Mouse (Mus musculus) ZHBTc4 (cell line): Measurements from ENCODE around the gene Vsir.

ENCODE experiments used
- DNase-seq: peaks from one replicate; pipeline ENCODE4 v3.0.0-alpha.2; 2011; ENCODE audit warnings: low read depth, low spot score

The Vsir gene

GRCm38 (mm10) chr10:60353241-60354002 is 6.8 kb downstream of the Vsir start:
- no peak for DNase-seq

GRCm38 (mm10) chr10:60354003-60354325 is 7.3 kb downstream of the Vsir start:
- DNase-seq, result no peak

GRCm38 (mm10) chr10:60354881-60355677 is 8.4 kb downstream of the Vsir start:
- DNase-seq, result no peak

GRCm38 (mm10) chr10:60357441-60357840 is 10.8 kb downstream of the Vsir start:
- DNase-seq, result no peak

GRCm38 (mm10) chr10:60357901-60358300 is 11.2 kb downstream of the Vsir start:
- no peak for DNase-seq

GRCm38 (mm10) chr10:60358776-60359175 is 12.1 kb downstream of the Vsir start:
- no peak for DNase-seq

- no peak for DNase-seq
These were observed 15.1 kb downstream of the Vsir start for GRCm38 (mm10) chr10:60361615-60362309.

- no peak for DNase-seq
These were observed 15.6 kb downstream of the Vsir start for GRCm38 (mm10) chr10:60362310-60362628.

- DNase-seq, result no peak
These were observed 16.8 kb downstream of the Vsir start for GRCm38 (mm10) chr10:60363426-60363825.

GRCm38 (mm10) chr10:60367145-60367544 is 20.5 kb downstream of the Vsir start:
- no peak for DNase-seq

- DNase-seq, result no peak
These were observed 21.3 kb downstream of the Vsir start for GRCm38 (mm10) chr10:60367904-60368303.

GRCm38 (mm10) chr10:60369405-60369804 is 22.8 kb downstream of the Vsir start:
- no peak for DNase-seq

GRCm38 (mm10) chr10:60370098-60370497 is 23.4 kb downstream of the Vsir start:
- DNase-seq, result no peak

- DNase-seq, result no peak
These were observed 24.0 kb downstream of the Vsir start for GRCm38 (mm10) chr10:60370601-60371061.

GRCm38 (mm10) chr10:60371596-60372386 is 25.1 kb downstream of the Vsir start:
- no peak for DNase-seq

GRCm38 (mm10) chr10:60373543-60373936 is 26.9 kb downstream of the Vsir start:
- no peak for DNase-seq

- DNase-seq, result no peak
These were observed 27.4 kb downstream of the Vsir start for GRCm38 (mm10) chr10:60373937-60374578.

- no peak for DNase-seq
These were observed 30.1 kb downstream of the Vsir start for GRCm38 (mm10) chr10:60376704-60377103.

- DNase-seq, result no peak
These were observed 32.8 kb downstream of the Vsir start for GRCm38 (mm10) chr10:60379419-60379957.

GRCm38 (mm10) chr10:60380229-60380628 is 33.6 kb downstream of the Vsir start:
- no peak for DNase-seq
